Mouse (Mus musculus) limb, embryonic 14.5 days (tissue): ENCODE data around the gene Pacs2. TPM values are rescaled to one million over a fixed set of nuclear protein-coding genes. Genes with fewer than 3 reads are reported as not detected.

Experiments
- ATAC-seq: fragments of 200-750 bp; cut with Nextera tagmentation; 2 replicates; pipeline ENCODE4 v1.8.0; 2017; ENCODE audit warnings: low read depth, moderate number of reproducible peaks, moderate TSS enrichment; ENCODE audit not compliant: low FRiP score
- DNase-seq: peaks from one replicate; pipeline ENCODE4 v3.0.0-alpha.2; 2015; ENCODE audit warnings: low spot score
- H3K27ac ChIP-seq: fragments of 300-500 bp; sonication (generic); replicated peaks from 2 replicates; pipeline ENCODE4 v1.5.1; 2014; ENCODE audit warnings: low read depth, mild to moderate bottlenecking, low read length, moderate library complexity, mixed read lengths
- H3K27me3 ChIP-seq: fragments of 300-500 bp; sonication (generic); 2 replicates; pipeline ENCODE4 v1.6.1; 2014; ENCODE audit warnings: low read length, mixed read lengths; ENCODE audit not compliant: control insufficient read depth, insufficient read depth
- H3K36me3 ChIP-seq: fragments of 300-500 bp; sonication (generic); 2 replicates; pipeline ENCODE4 v1.6.1; 2014; ENCODE audit warnings: mild to moderate bottlenecking, low read length, moderate library complexity, mixed read lengths; ENCODE audit not compliant: control insufficient read depth, insufficient read depth
- H3K4me1 ChIP-seq: fragments of 300-500 bp; sonication (generic); 2 replicates; pipeline ENCODE4 v1.6.1; 2014; ENCODE audit warnings: antibody characterized with exemption, low read length, mixed read lengths; ENCODE audit not compliant: control insufficient read depth, insufficient read depth
- H3K4me2 ChIP-seq: fragments of 300-500 bp; sonication (generic); replicated peaks from 2 replicates; pipeline ENCODE4 v1.6.1; 2014; ENCODE audit warnings: low read depth, mild to moderate bottlenecking, low read length, moderate library complexity; ENCODE audit not compliant: severe bottlenecking
- H3K4me3 ChIP-seq: fragments of 300-500 bp; sonication (generic); replicated peaks from 2 replicates; pipeline ENCODE4 v1.5.1; 2014; ENCODE audit warnings: low read length
- H3K9ac ChIP-seq: fragments of 300-500 bp; sonication (generic); 2 replicates; pipeline ENCODE4 v1.6.1; 2014; ENCODE audit warnings: mild to moderate bottlenecking, low read depth, low read length, moderate library complexity; ENCODE audit not compliant: severe bottlenecking
- H3K9me3 ChIP-seq: fragments of 300-500 bp; sonication (generic); 2 replicates; pipeline ENCODE4 v1.6.1; 2016; ENCODE audit warnings: low read length; ENCODE audit not compliant: control insufficient read depth
- POLR2A ChIP-seq: fragments of 200-500 bp; IDR thresholded peaks from 2 replicates; pipeline ENCODE4 v1.8.0; 2012; ENCODE audit warnings: inconsistent platforms, mild to moderate bottlenecking, moderate library complexity, borderline replicate concordance; ENCODE audit not compliant: insufficient read depth, insufficient read length; ENCODE audit errors: extremely low read depth
- WGBS: fragments of 180-500 bp; shearing (Covaris S2); extraction: QIAGEN DNeasy Blood & Tissue Kit; methylation state at CpG from one replicate; pipeline ENCODE4 v1.1.7; 2014; 5-methylcytosine and 5-hydroxymethylcytosine counted together
- polyA plus RNA-seq, 2 experiments: library from polyadenylated mRNA; depleted of rRNA in 1 of 2; stranded (reverse) in 1 of 2; unstranded in 1 of 2; fragments of >200 nt; fragmentation: Nextera tagmentation in 1 of 2; extraction: Ambion mirVana in 1 of 2; gene quantifications; 2 replicates each; pipeline versions ENCODE4 v1.2.1 to v1.2.3; 2012 to 2014

Pacs2 gene
- polyA plus RNA-seq, 2 experiments, result 16.5 to 55.0 TPM

DNA sequence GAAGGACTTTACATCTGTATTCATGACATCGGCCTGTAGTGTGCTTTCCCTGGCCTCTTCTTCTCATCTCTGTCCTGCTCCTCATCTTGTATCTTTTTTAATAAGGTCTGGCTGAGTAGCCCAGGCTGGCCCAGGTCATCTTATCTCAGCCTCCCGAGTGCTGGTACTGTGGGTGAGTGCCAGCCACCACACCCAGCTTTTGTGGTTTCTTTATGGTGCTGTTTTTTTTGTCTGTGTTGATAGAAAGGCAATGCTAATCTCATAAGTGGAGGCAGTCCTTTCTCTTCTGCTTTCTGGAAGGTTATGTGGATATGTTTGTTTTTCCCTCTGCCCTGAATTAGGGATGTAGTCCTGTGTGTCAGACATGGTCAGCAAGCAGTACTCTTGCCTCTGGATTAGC is 28.2 kb downstream of the Pacs2 start:
- DNase-seq, result no peak
- ATAC-seq, result no peak
- Histone ChIP-seq H3K27ac (peak overlapping the region; percentile 19; the same call in 1 of the 2 replicates), H3K4me1 (no peaks in the 10 kb centered on the region), H3K27me3 (no peaks in the 10 kb centered on the region), H3K36me3 (peaks cover 9% of the 10 kb centered on the region), H3K9me3 (no peaks in the 10 kb centered on the region), H3K4me2 (no peak overlapping the region), H3K9ac (no peak overlapping the region), H3K4me3 (no peak overlapping the region)
- WGBS, result 87% methylated on average over 2 of the region's 2 CpGs
- no peak for TF ChIP-seq POLR2A

- TF ChIP-seq POLR2A, result no peak
- Histone ChIP-seq H3K27me3 (no peaks in the 10 kb centered on the region), H3K9me3 (no peaks in the 10 kb centered on the region), H3K4me1 (no peaks in the 10 kb centered on the region), H3K27ac (no peak overlapping the region), H3K36me3 (peaks cover 25% of the 10 kb centered on the region), H3K4me3 (no peak overlapping the region), H3K9ac (no peak overlapping the region), H3K4me2 (no peak overlapping the region)
- WGBS, result 91% methylated on average over 3 of the region's 3 CpGs
- ATAC-seq (no peak), DNase-seq (no peak)
Measured at GRCm38 (mm10) chr12:113044916-113045677, 30.8 kb downstream of the Pacs2 start.

- Histone ChIP-seq H3K9me3 (no peaks in the 10 kb centered on the region), H3K4me2 (no peak overlapping the region), H3K9ac (no peak overlapping the region), H3K27ac (no peak overlapping the region), H3K4me3 (no peak overlapping the region), H3K4me1 (peaks cover 11% of the 10 kb centered on the region; the same call in 1 of the 2 replicates), H3K27me3 (no peaks in the 10 kb centered on the region), H3K36me3 (peaks cover 42% of the 10 kb centered on the region)
- WGBS, result 91% methylated on average over 15 of the region's 15 CpGs
- no peak for ATAC-seq
- TF ChIP-seq POLR2A, result no peak
- DNase-seq, result no peak
Measured at GRCm38 (mm10) chr12:113046861-113047260, 32.6 kb downstream of the Pacs2 start.

DNA sequence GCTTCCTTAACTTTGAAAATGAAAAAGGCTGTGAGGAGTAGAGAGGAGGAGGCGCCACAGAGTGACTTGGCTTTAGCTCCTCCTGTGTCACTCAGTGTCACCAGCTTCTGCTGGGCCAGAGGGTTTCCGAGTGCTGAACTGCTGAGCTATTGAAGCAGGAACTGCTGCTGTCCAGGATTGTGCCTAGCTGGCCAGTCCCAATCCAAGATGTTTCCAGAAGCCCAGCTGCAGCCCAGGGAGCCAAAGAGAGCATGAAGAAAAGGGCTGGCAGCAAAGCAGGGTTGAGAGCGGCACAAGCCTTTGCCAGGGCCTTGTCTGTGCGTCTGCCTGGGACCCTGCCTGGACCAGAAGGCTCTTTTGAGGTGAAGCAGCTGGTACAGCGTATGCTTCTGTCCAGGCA is 33.8 kb downstream of the Pacs2 start:
- no peak for ATAC-seq
- Histone ChIP-seq H3K4me3 (no peak overlapping the region), H3K4me2 (no peak overlapping the region), H3K36me3 (peaks cover 54% of the 10 kb centered on the region), H3K27me3 (no peaks in the 10 kb centered on the region), H3K4me1 (peaks cover 13% of the 10 kb centered on the region; the same call in 1 of the 2 replicates), H3K9ac (0 out of 2 replicates have a peak overlapping the region, but pooled peaks have one; percentile 4), H3K9me3 (no peaks in the 10 kb centered on the region), H3K27ac (no peak overlapping the region)
- TF ChIP-seq POLR2A, result no peak
- no peak for DNase-seq
- 90% methylated on average over 5 of the region's 5 CpGs for WGBS

DNA sequence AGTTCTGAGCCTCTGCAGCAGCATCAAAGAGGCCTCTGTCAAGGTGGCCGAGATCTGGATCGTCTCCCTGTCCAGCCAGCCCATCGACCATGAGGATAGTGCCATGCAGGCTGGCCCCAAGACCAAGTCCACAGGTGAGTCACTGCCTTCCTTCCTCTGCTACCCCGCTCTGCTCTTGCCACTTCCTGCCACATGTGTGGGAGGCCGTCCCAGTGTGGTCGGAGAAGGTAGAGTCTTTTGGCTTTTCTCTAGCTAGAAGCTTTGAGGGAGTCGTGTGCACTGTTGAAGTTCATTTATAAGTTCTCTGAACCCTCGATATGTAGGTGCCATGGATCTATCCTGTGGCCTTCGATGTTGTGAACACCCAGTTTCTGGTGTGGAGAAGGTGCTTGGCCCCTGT is 35.5 kb downstream of the Pacs2 start:
- peaks cover 67% of the 10 kb centered on the region for H3K36me3 ChIP-seq
- no peak overlapping the region for H3K9ac ChIP-seq
- no peak for TF ChIP-seq POLR2A
- peaks cover 13% of the 10 kb centered on the region; the same call in 1 of the 2 replicates for H3K4me1 ChIP-seq
- ATAC-seq (no peak), DNase-seq (no peak)
- H3K9me3 ChIP-seq, result no peaks in the 10 kb centered on the region
- 87% methylated on average over 9 of the region's 9 CpGs for WGBS
- H3K4me2 ChIP-seq, result no peak overlapping the region
- no peak overlapping the region for H3K27ac ChIP-seq
- H3K27me3 ChIP-seq, result no peaks in the 10 kb centered on the region
- no peak overlapping the region for H3K4me3 ChIP-seq
